Mouse (Mus musculus) liver, embryonic 14.5 days (tissue): ENCODE data around the gene Apba3.

Experiments
- CTCF ChIP-seq: IDR thresholded peaks from 2 replicates; pipeline ENCODE4 v1.5.1; 2016; ENCODE audit warnings: antibody characterized with exemption, low read depth, control low read depth
- EP300 ChIP-seq: IDR thresholded peaks from 2 replicates; pipeline ENCODE4 v1.6.1; 2016; ENCODE audit warnings: antibody characterized with exemption, low read depth

- no peak for TF ChIP-seq CTCF
- no peak for TF ChIP-seq EP300
Measured at GRCm38 (mm10) chr10:81302288-81302687, 35.5 kb downstream of the Apba3 start.
